Mouse (Mus musculus) liver, adult 2 months (tissue): ENCODE data around the gene Cx3cr1. TPM values are rescaled to one million over a fixed set of nuclear protein-coding genes. Genes with fewer than 3 reads are reported as not detected.

Experiments used
- DNase-seq: peaks from one replicate; pipeline ENCODE4 v3.0.0-alpha.2; 2011; ENCODE audit warnings: low read depth, low spot score; ENCODE audit errors: extremely low read depth
- H3K27ac ChIP-seq: fragments of 200-500 bp; replicated peaks from 2 replicates; pipeline ENCODE4 v1.5.1; 2012; ENCODE audit warnings: low read depth, mild to moderate bottlenecking, control low read depth, inconsistent platforms, low read length; ENCODE audit not compliant: insufficient read depth
- H3K27me3 ChIP-seq: fragments of 200-500 bp; 2 replicates; pipeline ENCODE4 v1.6.1; 2012; ENCODE audit warnings: mild to moderate bottlenecking, moderate library complexity, low read length, inconsistent platforms; ENCODE audit not compliant: control insufficient read depth, insufficient read depth
- H3K36me3 ChIP-seq: fragments of 200-500 bp; 2 replicates; pipeline ENCODE4 v1.6.1; 2012; ENCODE audit warnings: low read length, inconsistent platforms; ENCODE audit not compliant: control insufficient read depth, insufficient read depth
- H3K4me1 ChIP-seq: fragments of 200-500 bp; 2 replicates; pipeline ENCODE4 v1.6.1; 2011; ENCODE audit warnings: low read length; ENCODE audit not compliant: control insufficient read depth, insufficient read depth
- H3K4me3 ChIP-seq: fragments of 200-500 bp; 2 replicates; pipeline ENCODE4 v1.5.1; 2011; ENCODE audit warnings: low read depth, mild to moderate bottlenecking, control low read depth, low read length, moderate library complexity; ENCODE audit not compliant: insufficient read depth
- H3K79me2 ChIP-seq: fragments of 200-500 bp; 2 replicates; pipeline ENCODE4 v1.6.1; 2012; ENCODE audit warnings: inconsistent platforms, mild to moderate bottlenecking, low read length, moderate library complexity; ENCODE audit not compliant: control insufficient read depth, insufficient read depth
- H3K9ac ChIP-seq: fragments of 200-500 bp; 2 replicates; pipeline ENCODE4 v1.6.1; 2012; ENCODE audit warnings: low read depth, mild to moderate bottlenecking, control low read depth, inconsistent platforms, low read length
- CTCF ChIP-seq: fragments of 200-500 bp; IDR thresholded peaks from 2 replicates; pipeline ENCODE4 v1.5.1; 2011; ENCODE audit warnings: low read depth, low read length, control low read depth
- POLR2A ChIP-seq: fragments of 200-500 bp; IDR thresholded peaks from 2 replicates; pipeline ENCODE4 v1.6.1; 2011; ENCODE audit warnings: low read length, control low read depth; ENCODE audit not compliant: insufficient read depth; ENCODE audit errors: extremely low read depth
- WGBS: fragments of 180-500 bp; shearing (Covaris S2); methylation state at CpG from one replicate; pipeline ENCODE4 v1.1.7; 2018; 5-methylcytosine and 5-hydroxymethylcytosine counted together
- polyA plus RNA-seq: library from polyadenylated mRNA; depleted of rRNA; stranded (reverse); fragments of >200 nt; gene quantifications from 2 replicates; pipeline ENCODE4 v1.2.3, GENCODE M21; 2012
- total RNA-seq: library from RNA; depleted of rRNA; stranded (reverse); fragments of >200 nt; gene quantifications from 2 replicates; pipeline ENCODE4 v1.2.3, GENCODE M21; 2014

The Cx3cr1 gene
- total and polyA plus RNA-seq, 2 experiments = 0.09 to 0.39 TPM

DNA sequence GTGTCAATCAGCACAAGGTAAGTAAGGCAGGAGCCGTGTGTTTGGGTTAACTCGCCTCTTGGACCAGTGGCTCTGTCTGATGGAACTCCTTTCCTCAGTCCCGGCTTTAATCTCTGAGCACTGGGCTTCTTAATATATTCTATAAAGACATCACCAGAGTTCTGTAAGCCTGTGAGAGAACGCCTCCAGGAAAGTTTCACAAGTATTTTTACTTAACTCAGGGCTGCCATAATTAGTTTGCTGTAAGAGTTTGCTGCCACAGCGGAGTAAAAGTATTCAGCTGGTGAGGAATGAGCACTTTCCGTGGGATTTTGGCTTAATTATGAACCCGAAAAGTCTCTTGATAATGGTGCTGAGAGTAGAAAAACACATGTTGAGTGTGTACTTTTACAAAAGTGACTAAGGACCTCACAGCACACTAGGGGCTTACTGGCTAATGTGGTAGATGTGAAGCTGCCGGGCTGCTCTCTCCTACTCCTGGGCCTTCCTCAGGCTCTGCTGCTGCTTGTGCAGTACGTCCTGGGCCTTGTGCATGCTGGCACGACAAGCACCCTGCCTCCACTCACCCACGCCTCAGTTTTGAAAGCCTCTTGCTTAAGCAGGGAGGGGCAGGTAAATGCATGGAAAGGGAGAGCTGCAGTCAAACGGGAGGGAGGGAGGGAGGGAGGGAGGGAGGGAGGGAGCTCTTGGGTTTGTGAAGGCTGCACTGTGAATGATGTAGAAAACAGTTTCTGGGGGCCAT is 167.1 kb downstream of the Cx3cr1 start:
- 85% methylated on average over 12 of the region's 12 CpGs for WGBS
- DNase-seq = no peak
- no peak overlapping the region for H3K9ac ChIP-seq
- H3K79me2 ChIP-seq = peaks cover 6% of the 10 kb centered on the region; the same call in 1 of the 2 replicates
- H3K4me1 ChIP-seq = no peaks in the 10 kb centered on the region
- no peak overlapping the region for H3K4me3 ChIP-seq
- H3K27me3 ChIP-seq = no peaks in the 10 kb centered on the region
- peaks cover 36% of the 10 kb centered on the region for H3K36me3 ChIP-seq
- TF ChIP-seq POLR2A (no peak), CTCF (no peak)
- no peak overlapping the region for H3K27ac ChIP-seq

DNA sequence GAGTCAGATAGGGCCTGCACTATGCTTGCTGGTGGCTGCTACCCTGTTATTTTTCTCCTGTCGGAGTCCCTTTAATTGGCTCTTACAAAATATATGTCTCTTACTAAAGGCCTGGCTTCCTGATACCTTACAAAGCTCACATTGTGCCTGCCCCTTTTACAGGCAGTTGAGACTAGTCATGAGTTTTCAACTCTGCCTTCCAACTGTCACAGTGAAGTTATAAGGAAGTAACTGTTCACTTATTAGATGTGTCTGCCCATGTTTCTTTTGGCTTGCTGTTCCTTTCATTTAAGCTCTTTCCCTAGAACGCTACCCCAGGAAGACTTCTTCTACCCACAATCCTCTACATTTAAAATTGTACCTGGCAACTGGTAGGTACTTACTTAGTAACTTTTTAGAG is 170.2 kb downstream of the Cx3cr1 start:
- Histone ChIP-seq H3K4me1 (peaks cover 8% of the 10 kb centered on the region), H3K27me3 (no peaks in the 10 kb centered on the region), H3K9ac (no peak overlapping the region), H3K36me3 (peaks cover 12% of the 10 kb centered on the region; the same call in 1 of the 2 replicates), H3K27ac (no peak overlapping the region), H3K79me2 (peaks cover 29% of the 10 kb centered on the region; the same call in 1 of the 2 replicates), H3K4me3 (no peak overlapping the region)
- DNase-seq = no peak
- 85% methylated on average over 2 of the region's 2 CpGs for WGBS
- no peak for TF ChIP-seq POLR2A
- TF ChIP-seq CTCF = no peak

DNA sequence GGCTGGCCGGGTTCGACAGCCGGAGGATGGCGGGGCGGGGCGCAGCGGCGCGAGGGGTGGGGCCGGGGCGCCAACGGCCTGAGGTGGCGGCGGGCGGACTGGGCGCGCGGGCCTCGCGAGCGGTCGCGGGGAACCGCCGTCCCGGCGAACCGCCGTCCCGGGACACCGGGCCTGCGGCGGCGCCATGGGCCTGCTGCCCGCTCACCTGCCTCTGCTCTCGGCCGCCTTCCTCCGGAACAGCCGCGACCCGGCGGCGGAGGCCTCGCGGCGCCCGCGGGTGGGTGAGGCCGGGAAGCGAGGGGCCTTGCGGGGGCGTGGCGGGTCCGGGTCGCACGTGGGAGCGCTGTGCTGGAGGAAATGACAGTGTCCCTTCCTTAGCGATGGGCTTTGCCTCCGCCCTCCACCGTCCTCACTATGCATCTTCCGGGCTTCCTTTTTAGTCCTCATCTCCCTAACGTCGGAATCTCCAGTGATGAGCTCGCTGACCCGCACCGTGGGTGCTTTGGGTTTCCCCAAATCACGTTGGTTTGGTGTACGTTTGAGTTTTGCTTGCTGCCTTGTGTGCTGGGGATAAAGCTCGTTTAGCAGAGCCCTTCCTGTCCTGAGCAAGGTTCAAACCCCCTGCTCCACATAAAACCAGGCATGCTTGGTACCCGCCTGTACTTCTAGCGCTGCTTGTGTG is 174.5 kb downstream of the Cx3cr1 start:
- no peak for TF ChIP-seq CTCF
- TF ChIP-seq POLR2A = no peak

DNA sequence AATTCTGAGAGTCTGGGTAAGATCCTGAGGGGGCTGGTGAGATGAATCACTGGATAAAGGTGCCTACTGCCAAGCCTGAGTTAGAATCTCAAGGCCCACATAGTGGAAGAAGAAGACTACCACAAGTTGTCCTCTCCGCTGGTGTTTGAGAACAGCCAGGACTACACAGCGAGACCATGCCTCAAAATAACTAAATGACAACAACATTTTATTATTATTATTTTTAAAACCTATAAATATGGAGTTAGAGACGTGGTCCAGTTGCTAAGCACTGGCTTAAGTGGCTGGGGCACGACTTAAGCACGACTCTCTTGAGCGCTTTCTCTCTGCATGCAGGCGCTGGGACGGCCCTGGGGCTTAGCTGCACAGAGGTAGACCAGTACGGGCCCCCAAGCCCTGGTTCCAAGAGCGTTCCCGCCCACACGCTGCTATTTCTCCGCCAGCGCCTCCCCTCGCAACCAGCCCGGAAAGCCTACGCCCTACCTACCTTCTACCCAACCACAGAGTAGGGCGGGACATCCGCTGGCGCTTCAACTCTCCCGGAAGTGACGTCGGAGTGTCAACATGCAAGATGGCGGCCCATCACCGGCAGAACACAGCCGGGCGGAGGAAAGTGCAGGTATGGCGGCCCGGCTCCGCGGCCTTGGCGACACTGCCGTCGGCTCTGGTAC is 175.2 kb downstream of the Cx3cr1 start, which contains the start of gene Wdr48:
TSS of gene Wdr48 (plus strand) at position 540 of the 671 bp plus-strand sequence.
- Histone ChIP-seq H3K27me3 (no peaks in the 10 kb centered on the region), H3K36me3 (no peaks in the 10 kb centered on the region; the same call in 1 of the 2 replicates), H3K4me1 (peaks cover 8% of the 10 kb centered on the region), H3K9ac (peak within 1 kb of the TSS; percentile 84), H3K4me3 (peak within 1 kb of the TSS; percentile 85), H3K79me2 (peaks cover 29% of the 10 kb centered on the region; the same call in 1 of the 2 replicates), H3K27ac (peak within 1 kb of the TSS; percentile 59)
- TF ChIP-seq CTCF (no peak), POLR2A (peak; percentile 48; the same call in 1 of the 2 replicates)
- WGBS = 4% methylated on average over 34 of the region's 34 CpGs
- DNase-seq = peak; percentile 91

More for the DNA sequence above, 174.5 kb downstream of the Cx3cr1 start:
- Histone ChIP-seq H3K27ac (peak overlapping the region; percentile 59), H3K79me2 (peaks cover 29% of the 10 kb centered on the region; the same call in 1 of the 2 replicates), H3K4me1 (peaks cover 8% of the 10 kb centered on the region), H3K4me3 (peak overlapping the region; percentile 85), H3K9ac (peak overlapping the region; percentile 84), H3K36me3 (no peaks in the 10 kb centered on the region; the same call in 1 of the 2 replicates), H3K27me3 (no peaks in the 10 kb centered on the region)
- no peak for DNase-seq
- under 1% methylated on average over 41 of the region's 71 CpGs for WGBS

DNA sequence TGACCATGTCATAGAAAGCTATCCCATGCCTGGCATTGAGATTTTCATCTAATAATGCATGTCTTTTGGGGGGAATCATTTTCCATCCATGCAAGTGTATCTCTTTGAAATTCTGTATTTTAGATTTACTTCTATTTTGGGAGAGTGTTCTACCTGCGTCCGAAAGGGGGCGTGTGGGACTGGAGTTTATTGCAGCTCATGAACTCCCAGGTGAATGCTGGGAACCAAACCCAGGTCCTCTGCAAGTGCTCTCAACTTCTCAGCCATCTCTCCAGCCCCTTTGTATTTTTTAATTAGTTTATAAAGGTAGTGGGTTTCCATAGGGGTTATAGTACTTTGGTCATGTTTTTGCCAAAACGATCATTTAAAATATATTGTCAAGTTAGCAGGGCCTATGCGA is 175.8 kb downstream of the Cx3cr1 start:
- TF ChIP-seq CTCF = no peak
- no peak overlapping the region for H3K9ac ChIP-seq
- WGBS = 93% methylated on average over 5 of the region's 5 CpGs
- no peak for DNase-seq
- peaks cover 29% of the 10 kb centered on the region; the same call in 1 of the 2 replicates for H3K79me2 ChIP-seq
- no peak overlapping the region for H3K4me3 ChIP-seq
- H3K27ac ChIP-seq = no peak overlapping the region
- no peaks in the 10 kb centered on the region for H3K36me3 ChIP-seq
- H3K4me1 ChIP-seq = peaks cover 8% of the 10 kb centered on the region
- no peaks in the 10 kb centered on the region for H3K27me3 ChIP-seq
